Mouse (Mus musculus) liver, embryonic 13.5 days (tissue): ENCODE results near the gene Layn. TPM values are rescaled to one million over a fixed set of nuclear protein-coding genes. Genes with fewer than 3 reads are reported as not detected.

ENCODE experiments used
- ATAC-seq: fragments of 200-750 bp; cut with Nextera tagmentation; 2 replicates; pipeline ENCODE4 v1.8.0; 2017; ENCODE audit warnings: low read depth, mild to moderate bottlenecking, moderate number of reproducible peaks, moderate library complexity
- DNase-seq: peaks from one replicate; pipeline ENCODE4 v3.0.0; 2022
- H3K27ac ChIP-seq: fragments of 300-500 bp; sonication (generic); 2 replicates; pipeline ENCODE4 v1.5.1; 2015; ENCODE audit warnings: moderate library complexity, mild to moderate bottlenecking, inconsistent platforms
- H3K27me3 ChIP-seq: fragments of 300-500 bp; sonication (generic); 2 replicates; pipeline ENCODE4 v1.6.1; 2015; ENCODE audit warnings: mild to moderate bottlenecking, inconsistent platforms
- H3K36me3 ChIP-seq: fragments of 300-500 bp; sonication (generic); 2 replicates; pipeline ENCODE4 v1.6.1; 2015; ENCODE audit warnings: mild to moderate bottlenecking, inconsistent platforms
- H3K4me1 ChIP-seq: fragments of 300-500 bp; sonication (generic); replicated peaks from 2 replicates; pipeline ENCODE4 v1.6.1; 2015; ENCODE audit warnings: inconsistent platforms
- H3K4me2 ChIP-seq: fragments of 300-500 bp; sonication (generic); 2 replicates; pipeline ENCODE4 v1.6.1; 2015; ENCODE audit warnings: inconsistent platforms, mild to moderate bottlenecking, moderate library complexity
- H3K4me3 ChIP-seq: fragments of 300-500 bp; sonication (generic); replicated peaks from 2 replicates; pipeline ENCODE4 v1.5.1; 2015; ENCODE audit warnings: mild to moderate bottlenecking, inconsistent platforms
- H3K9ac ChIP-seq: fragments of 300-500 bp; sonication (generic); 2 replicates; pipeline ENCODE4 v1.6.1; 2015; ENCODE audit warnings: mild to moderate bottlenecking, inconsistent platforms
- H3K9me3 ChIP-seq: fragments of 300-500 bp; sonication (generic); replicated peaks from 2 replicates; pipeline ENCODE4 v1.6.1; 2016; ENCODE audit warnings: inconsistent platforms
- WGBS: fragments of 180-500 bp; shearing (Covaris S2); methylation state at CpG from one replicate; pipeline ENCODE4 v1.1.7; 2015; ENCODE audit not compliant: insufficient replicate concordance; 5-methylcytosine and 5-hydroxymethylcytosine counted together
- polyA plus RNA-seq: library from polyadenylated mRNA; unstranded; fragments of >200 nt; fragmentation: Nextera tagmentation; extraction: Ambion mirVana; gene quantifications from 2 replicates; pipeline ENCODE4 v1.2.1, GENCODE M21; 2015

Gene Layn
- polyA plus RNA-seq, 1 experiment from 2014 or later, result 1.6 TPM

DNA sequence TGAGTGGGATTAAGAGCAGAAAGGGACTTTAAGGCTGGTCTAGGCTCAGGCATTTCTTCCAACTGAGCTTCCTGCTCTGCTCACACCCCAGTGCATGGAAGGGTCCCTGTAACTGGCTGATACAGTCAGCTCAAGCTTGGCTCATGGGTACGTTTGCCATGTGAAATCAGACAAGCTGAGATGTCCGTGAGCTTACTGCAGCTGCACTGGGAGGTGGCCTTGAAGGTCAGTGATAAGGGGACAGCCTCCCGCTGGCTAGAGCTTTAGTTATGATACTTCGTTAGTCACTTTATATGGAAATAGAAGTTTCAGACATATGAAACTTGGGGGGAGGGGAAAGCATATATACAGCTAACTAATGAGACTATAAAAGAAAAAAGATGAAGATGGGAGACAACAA lies 6.1 kb downstream of the Layn start:
- no peaks in the 10 kb centered on the region for H3K9me3 ChIP-seq
- H3K27ac ChIP-seq, result no peak overlapping the region
- no peak overlapping the region for H3K4me3 ChIP-seq
- H3K4me2 ChIP-seq, result no peak overlapping the region
- no peak overlapping the region for H3K9ac ChIP-seq
- DNase-seq (no peak), ATAC-seq (no peak)
- H3K27me3 ChIP-seq, result no peaks in the 10 kb centered on the region
- WGBS, result 22% methylated on average over 4 of the region's 4 CpGs
- H3K36me3 ChIP-seq, result no peaks in the 10 kb centered on the region
- H3K4me1 ChIP-seq, result peaks cover 7% of the 10 kb centered on the region

DNA sequence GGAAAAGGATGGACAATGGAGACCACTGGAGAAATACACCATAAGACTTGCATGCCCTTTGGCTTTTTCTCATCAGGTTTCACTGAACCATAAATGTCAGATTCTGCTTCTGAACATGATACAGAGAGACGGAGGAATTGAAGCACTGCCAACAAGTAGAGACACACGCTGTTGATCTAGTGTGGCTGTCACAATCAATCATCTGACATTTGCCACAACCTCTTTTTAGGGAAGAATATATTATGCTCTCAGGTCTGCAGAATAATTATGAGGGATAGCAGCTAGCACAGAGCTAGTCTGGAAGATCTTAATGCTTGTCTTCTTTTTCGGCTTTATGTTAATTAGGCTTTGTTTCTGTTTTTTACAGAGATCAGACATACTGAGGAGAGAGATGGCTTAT lies 8.7 kb downstream of the Layn start:
- Histone ChIP-seq H3K4me2 (no peak overlapping the region), H3K36me3 (no peaks in the 10 kb centered on the region), H3K9me3 (no peaks in the 10 kb centered on the region), H3K27me3 (no peaks in the 10 kb centered on the region), H3K27ac (no peak overlapping the region), H3K4me1 (peaks cover 4% of the 10 kb centered on the region; the same call in 1 of the 2 replicates), H3K4me3 (no peak overlapping the region), H3K9ac (no peak overlapping the region)
- ATAC-seq, result no peak
- DNase-seq, result no peak
- WGBS, result 68% methylated on average over 3 of the region's 3 CpGs

DNA sequence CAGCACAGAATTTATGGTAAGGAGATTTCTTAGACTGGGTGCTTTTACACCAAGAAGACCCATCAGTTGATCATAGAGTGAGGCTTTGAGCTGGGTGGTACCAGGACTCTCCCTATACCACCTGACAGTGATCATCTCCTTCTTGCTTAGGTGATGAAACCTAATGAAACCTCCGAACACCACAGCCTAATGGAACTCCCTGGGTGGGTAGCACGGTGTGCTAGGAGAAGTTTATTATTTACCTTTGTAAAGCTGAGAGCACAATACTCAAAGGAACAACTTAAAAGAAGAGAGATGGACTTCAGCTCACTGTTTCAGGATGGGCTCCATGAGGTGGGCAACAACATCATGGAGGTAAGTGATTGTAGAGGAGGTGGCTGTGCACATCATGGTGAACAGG lies 16.3 kb downstream of the Layn start, which contains the start of gene Btg4:
Gene Btg4 (plus strand): TSS at position 301 of the 400 bp plus-strand sequence.
- Histone ChIP-seq H3K4me2 (no peak within 1 kb of the TSS), H3K9me3 (no peaks in the 10 kb centered on the region), H3K36me3 (no peaks in the 10 kb centered on the region), H3K4me3 (no peak within 1 kb of the TSS), H3K4me1 (peaks cover 8% of the 10 kb centered on the region), H3K9ac (no peak within 1 kb of the TSS), H3K27ac (no peak within 1 kb of the TSS), H3K27me3 (no peaks in the 10 kb centered on the region)
- ATAC-seq, result no peak
- WGBS, result 66% methylated on average over 2 of the region's 2 CpGs
- DNase-seq, result no peak

DNA sequence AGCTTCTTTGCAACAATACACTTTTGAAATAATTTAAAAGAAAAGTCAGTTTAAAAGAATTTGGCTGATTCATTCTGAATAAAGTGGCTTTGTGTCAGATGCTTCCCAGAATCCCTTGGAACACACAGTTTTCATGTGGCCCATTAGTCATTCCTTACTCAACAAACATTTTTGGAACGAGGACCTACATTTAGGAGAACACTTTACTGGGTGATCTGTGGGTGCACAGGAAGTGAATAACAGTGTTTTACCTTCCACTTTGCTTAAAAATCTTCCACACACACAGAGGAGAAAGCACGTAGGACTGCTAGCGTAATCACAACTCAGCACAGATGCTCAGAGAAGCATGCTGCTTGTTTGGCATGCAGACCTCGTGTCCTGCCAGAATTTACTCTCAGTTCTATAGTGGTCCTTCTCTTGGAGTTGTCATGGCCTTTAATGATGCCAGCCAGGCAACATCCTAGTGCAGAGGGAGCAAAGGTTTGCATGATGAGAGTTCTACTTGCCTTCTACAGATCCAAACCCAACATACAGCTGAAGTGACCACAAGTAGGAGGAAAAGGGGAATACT lies 17.9 kb downstream of the Layn start:
- Histone ChIP-seq H3K4me2 (no peak overlapping the region), H3K4me1 (peaks cover 8% of the 10 kb centered on the region), H3K36me3 (no peaks in the 10 kb centered on the region), H3K9ac (no peak overlapping the region), H3K4me3 (no peak overlapping the region), H3K27me3 (no peaks in the 10 kb centered on the region), H3K27ac (no peak overlapping the region), H3K9me3 (no peaks in the 10 kb centered on the region)
- no peak for DNase-seq
- 59% methylated on average over 4 of the region's 4 CpGs for WGBS
- ATAC-seq, result no peak

DNA sequence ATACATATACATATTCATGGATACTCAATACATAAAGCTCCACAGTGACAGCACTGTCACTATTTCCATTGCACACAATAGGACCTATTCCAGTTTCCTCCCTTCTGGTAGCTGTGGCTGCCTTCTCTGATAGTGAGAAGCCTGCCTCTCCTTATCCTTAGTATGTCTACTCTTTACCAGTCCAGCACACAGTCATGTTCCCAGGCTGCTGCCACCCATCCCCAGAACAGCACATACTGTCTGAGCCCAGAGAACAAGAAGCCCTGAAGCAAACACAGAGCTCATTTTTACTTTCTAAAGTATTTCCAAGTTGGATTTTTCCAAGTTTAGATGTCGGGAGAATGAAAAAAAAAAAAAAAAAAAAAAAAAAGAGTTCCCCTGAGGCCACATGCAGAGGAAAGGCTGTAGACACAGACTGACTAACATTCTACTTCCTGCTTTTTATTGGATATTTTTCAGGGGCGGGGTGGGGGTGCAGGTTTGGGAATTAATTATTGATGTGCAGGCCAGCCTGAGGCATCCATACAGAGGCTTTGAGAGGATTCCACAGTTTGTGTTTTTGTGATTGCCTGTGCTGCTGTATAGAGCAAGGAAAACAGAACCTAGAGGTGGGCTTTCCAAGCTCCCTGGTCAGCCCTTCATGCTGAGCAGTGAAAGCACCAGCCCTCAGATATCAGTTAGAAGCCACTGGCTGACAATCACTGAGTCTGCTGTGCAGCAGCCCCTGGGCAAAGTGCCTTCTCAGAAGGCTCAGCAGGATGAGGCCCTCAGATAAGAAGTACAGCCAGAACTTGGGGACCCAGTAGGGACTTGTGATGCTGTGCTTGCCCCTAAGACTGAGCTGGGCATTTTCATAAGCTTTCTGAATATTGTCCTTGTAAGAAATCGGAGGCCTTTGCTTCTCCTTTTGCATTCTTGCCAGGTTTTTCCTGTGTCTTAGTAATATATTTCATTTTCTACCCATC lies 20.3 kb downstream of the Layn start:
- H3K36me3 ChIP-seq, result no peaks in the 10 kb centered on the region
- 46% methylated on average over 3 of the region's 3 CpGs for WGBS
- H3K9me3 ChIP-seq, result no peaks in the 10 kb centered on the region
- no peak overlapping the region for H3K9ac ChIP-seq
- no peaks in the 10 kb centered on the region for H3K27me3 ChIP-seq
- no peak overlapping the region for H3K4me3 ChIP-seq
- H3K27ac ChIP-seq, result no peak overlapping the region
- H3K4me1 ChIP-seq, result peaks cover 8% of the 10 kb centered on the region
- no peak for DNase-seq
- H3K4me2 ChIP-seq, result no peak overlapping the region
- peak; percentile 71 for ATAC-seq

DNA sequence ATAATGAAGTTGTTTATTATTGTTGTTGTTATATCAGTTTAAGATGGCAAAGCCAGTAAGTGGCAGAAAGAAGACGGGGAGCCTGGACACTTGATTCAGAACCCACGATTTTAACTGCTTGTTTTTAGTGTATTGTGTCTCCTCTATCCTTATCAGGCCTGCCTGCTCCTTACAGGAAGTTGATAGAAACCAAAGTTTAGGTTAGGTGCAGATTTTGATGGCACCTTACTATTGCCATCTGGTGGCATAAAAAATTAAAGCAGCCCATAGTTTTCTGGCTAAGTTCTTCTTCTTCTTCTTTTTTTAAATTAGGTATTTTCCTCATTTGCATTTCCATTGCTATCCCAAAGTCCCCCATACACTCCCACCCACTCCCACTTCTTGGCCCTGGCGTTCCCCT lies 24.7 kb downstream of the Layn start:
- WGBS, result 22% methylated on average over 3 of the region's 3 CpGs

DNA sequence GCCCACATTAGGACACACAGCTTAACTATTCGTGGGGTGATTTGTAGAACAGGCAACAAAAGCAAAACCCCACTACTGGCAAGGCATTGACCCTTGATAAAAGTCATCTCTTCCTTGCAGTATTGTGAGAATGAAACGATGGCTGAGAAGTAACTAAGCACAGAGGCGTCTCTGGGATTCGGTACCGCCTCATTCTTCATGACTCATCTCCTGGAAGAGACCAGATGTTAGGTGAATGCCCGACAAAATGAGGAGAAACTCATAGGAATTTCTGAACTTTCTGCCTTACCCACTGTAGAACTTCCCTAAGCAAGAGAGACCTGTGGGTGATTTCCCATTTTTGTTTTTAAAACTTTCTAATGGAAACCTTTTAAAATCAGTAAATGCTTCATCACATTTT lies 34.8 kb downstream of the Layn start:
- no peaks in the 10 kb centered on the region for H3K9me3 ChIP-seq
- WGBS, result 63% methylated on average over 6 of the region's 6 CpGs
- H3K4me1 ChIP-seq, result no peaks in the 10 kb centered on the region
- H3K27ac ChIP-seq, result no peak overlapping the region
- H3K4me3 ChIP-seq, result no peak overlapping the region
- no peak overlapping the region for H3K9ac ChIP-seq
- H3K36me3 ChIP-seq, result no peaks in the 10 kb centered on the region
- no peak overlapping the region for H3K4me2 ChIP-seq
- no peaks in the 10 kb centered on the region for H3K27me3 ChIP-seq
- DNase-seq (no peak), ATAC-seq (no peak)

More for the DNA sequence above, 24.7 kb downstream of the Layn start:
- no peak for DNase-seq
- Histone ChIP-seq H3K36me3 (no peaks in the 10 kb centered on the region), H3K27ac (no peak overlapping the region), H3K4me2 (no peak overlapping the region), H3K4me1 (peaks cover 8% of the 10 kb centered on the region), H3K9ac (no peak overlapping the region), H3K27me3 (no peaks in the 10 kb centered on the region), H3K4me3 (no peak overlapping the region), H3K9me3 (no peaks in the 10 kb centered on the region)
- no peak for ATAC-seq

DNA sequence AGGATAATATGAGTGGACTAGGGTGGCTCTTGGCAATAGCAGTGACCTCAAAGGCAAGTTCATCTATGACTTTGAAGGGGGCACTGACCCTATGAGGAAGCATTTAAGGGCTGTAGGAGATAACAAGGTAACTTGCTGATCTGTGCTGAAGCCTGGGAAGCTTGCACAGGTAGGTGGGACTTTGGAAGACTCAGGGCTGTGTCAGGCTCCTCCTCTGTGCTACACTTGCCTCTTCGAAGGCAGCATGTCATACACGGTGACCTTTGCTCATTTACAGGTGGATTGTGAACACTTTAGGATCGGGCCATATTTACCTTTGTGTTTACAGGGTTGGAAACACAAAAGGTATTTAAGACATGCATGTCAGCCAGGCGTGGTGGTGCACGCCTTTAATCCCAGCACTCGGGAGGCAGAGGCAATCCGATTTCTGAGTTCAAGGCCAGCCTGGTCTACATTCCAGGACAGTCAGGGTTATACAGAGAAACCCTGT lies 35.4 kb downstream of the Layn start:
- H3K4me1 ChIP-seq, result no peaks in the 10 kb centered on the region
- H3K36me3 ChIP-seq, result no peaks in the 10 kb centered on the region
- H3K4me3 ChIP-seq, result no peak overlapping the region
- no peaks in the 10 kb centered on the region for H3K9me3 ChIP-seq
- no peak overlapping the region for H3K27ac ChIP-seq
- ATAC-seq, result no peak
- no peaks in the 10 kb centered on the region for H3K27me3 ChIP-seq
- DNase-seq, result no peak
- H3K4me2 ChIP-seq, result no peak overlapping the region
- 75% methylated on average over 7 of the region's 7 CpGs for WGBS
- no peak overlapping the region for H3K9ac ChIP-seq

DNA sequence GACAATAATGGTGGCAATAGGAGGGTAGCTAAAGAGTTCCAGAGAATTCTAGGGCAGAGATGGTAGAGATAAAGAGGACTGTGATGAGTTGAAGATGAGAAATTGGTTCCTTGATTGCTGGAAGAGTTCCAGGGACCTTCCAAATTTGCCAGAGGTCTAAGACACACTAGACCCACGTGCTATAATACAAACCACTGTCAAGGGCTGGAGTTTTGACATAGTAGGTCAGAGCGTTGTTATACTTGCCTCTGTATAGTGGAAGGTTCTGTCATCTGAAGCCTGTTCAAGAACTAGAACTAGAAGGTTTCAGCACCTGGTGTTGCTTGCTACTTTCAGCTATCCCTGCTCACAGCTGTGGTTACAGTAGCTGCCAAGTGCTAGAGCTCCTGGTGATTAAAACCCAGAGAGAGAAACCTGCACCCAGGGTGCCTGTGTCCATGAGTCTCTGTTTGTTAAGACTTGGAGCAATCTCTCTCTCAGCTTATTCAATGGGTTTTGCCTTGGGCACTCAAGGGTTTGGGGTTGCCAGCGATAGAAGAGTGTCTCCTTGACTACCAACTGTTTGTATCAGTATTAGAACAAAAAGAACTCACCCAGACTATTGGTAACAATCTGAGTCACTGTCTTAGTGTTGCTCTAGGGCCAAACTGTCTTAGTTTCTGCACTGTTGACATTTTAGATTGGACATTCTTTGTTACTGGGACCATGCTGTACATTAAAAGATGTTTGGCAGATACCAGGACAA lies 43.9 kb downstream of the Layn start:
- no peak for DNase-seq
- Histone ChIP-seq H3K4me1 (no peaks in the 10 kb centered on the region), H3K27ac (no peak overlapping the region), H3K4me3 (no peak overlapping the region), H3K27me3 (no peaks in the 10 kb centered on the region), H3K9ac (no peak overlapping the region), H3K4me2 (no peak overlapping the region), H3K36me3 (no peaks in the 10 kb centered on the region), H3K9me3 (no peaks in the 10 kb centered on the region)
- ATAC-seq, result no peak
- 50% methylated on average over 3 of the region's 3 CpGs for WGBS

DNA sequence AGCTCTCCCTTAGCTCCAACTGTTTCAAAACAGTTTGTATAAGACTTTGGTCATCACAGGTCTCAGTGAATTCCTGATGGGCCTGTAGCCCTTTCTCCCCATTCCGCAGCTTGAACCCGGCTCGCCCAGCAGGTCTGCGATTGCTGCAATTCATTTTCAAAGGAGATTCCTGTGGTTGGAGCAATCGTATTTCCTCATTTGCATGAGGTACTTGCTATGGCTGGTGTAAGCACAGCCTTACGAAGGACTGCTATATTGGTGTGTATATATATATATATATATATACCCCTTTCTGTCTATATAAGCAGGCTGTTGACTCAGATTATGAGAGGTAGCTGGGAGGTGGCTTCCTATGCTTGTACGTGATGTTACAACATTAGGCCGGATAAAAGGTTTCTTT lies 44.6 kb downstream of the Layn start:
- no peaks in the 10 kb centered on the region for H3K36me3 ChIP-seq
- no peaks in the 10 kb centered on the region for H3K27me3 ChIP-seq
- H3K4me3 ChIP-seq, result no peak overlapping the region
- ATAC-seq, result no peak
- no peaks in the 10 kb centered on the region for H3K9me3 ChIP-seq
- H3K27ac ChIP-seq, result no peak overlapping the region
- no peak overlapping the region for H3K4me2 ChIP-seq
- DNase-seq, result no peak
- no peaks in the 10 kb centered on the region for H3K4me1 ChIP-seq
- no peak overlapping the region for H3K9ac ChIP-seq
- WGBS, result 48% methylated on average over 8 of the region's 8 CpGs

DNA sequence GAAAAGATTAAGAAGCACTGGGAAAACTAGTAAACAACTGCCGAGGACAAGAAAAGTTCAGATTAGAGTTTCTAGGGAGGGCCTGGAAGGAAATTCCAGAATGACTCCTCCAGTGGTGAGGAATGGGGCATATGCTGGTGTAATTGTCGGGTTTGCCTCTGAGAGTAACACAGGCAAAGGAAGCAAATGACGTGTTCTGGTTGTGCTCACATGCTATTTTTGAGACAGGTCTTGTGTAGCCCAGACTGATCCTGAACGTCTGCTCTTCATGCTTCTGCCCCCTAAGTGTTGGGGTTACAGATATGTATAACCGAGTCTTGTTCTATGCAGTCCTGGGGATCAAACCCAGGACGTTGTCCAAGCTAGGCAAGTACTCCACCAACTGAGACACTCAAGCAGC lies 45.3 kb downstream of the Layn start:
- ATAC-seq (no peak), DNase-seq (no peak)
- Histone ChIP-seq H3K4me1 (no peaks in the 10 kb centered on the region), H3K27ac (no peak overlapping the region), H3K4me2 (no peak overlapping the region), H3K4me3 (no peak overlapping the region), H3K9me3 (no peaks in the 10 kb centered on the region), H3K27me3 (no peaks in the 10 kb centered on the region), H3K36me3 (no peaks in the 10 kb centered on the region), H3K9ac (no peak overlapping the region)
- 49% methylated on average over 6 of the region's 6 CpGs for WGBS
